Mouse (Mus musculus): ENCODE results near the gene Ccdc177.

The Ccdc177 gene

GRCm38 (mm10) chr12:80736464-80737282 is 23.8 kb downstream of the Ccdc177 start:
- no peak for DNase-seq (ENCODE audit: low spot score)

GRCm38 (mm10) chr12:80734526-80735470 is 25.7 kb downstream of the Ccdc177 start:
- no peak for DNase-seq (ENCODE audit: low spot score)

GRCm38 (mm10) chr12:80730567-80730966 is 29.9 kb downstream of the Ccdc177 start:
- DNase-seq (ENCODE audit: low spot score), result no peak

- DNase-seq (ENCODE audit: low spot score), result no peak
These were observed 30.5 kb downstream of the Ccdc177 start for GRCm38 (mm10) chr12:80729758-80730530.

- no peak for DNase-seq (ENCODE audit: low spot score)
These were observed 31.7 kb downstream of the Ccdc177 start for GRCm38 (mm10) chr12:80728814-80729213.

- DNase-seq (ENCODE audit: low spot score), result no peak
These were observed 32.3 kb downstream of the Ccdc177 start for GRCm38 (mm10) chr12:80728207-80728606.

GRCm38 (mm10) chr12:80724853-80725559 is 35.5 kb downstream of the Ccdc177 start:
- DNase-seq (ENCODE audit: low spot score), result peak; percentile 79

- DNase-seq (ENCODE audit: low spot score), result no peak
These were observed 39.0 kb downstream of the Ccdc177 start for GRCm38 (mm10) chr12:80721458-80721857.

GRCm38 (mm10) chr12:80720507-80720906 is 40.0 kb downstream of the Ccdc177 start:
- DNase-seq (ENCODE audit: low spot score), result no peak

- no peak for DNase-seq (ENCODE audit: low spot score)
These were observed 41.3 kb downstream of the Ccdc177 start for GRCm38 (mm10) chr12:80719141-80719540.

- DNase-seq (ENCODE audit: low spot score), result no peak
These were observed 44.6 kb downstream of the Ccdc177 start for GRCm38 (mm10) chr12:80715915-80716314.

- no peak for DNase-seq (ENCODE audit: low spot score)
These were observed 53.4 kb downstream of the Ccdc177 start for GRCm38 (mm10) chr12:80706915-80707604.

- DNase-seq (ENCODE audit: low spot score), result no peak
These were observed 54.1 kb downstream of the Ccdc177 start for GRCm38 (mm10) chr12:80706208-80706914.
